Mouse (Mus musculus) CH12.LX (cell line): ENCODE results near the gene Esr1. TPM values are rescaled to one million over a fixed set of nuclear protein-coding genes. Genes with fewer than 3 reads are reported as not detected.

ENCODE experiments used
- DNase-seq: peaks from one replicate; pipeline ENCODE4 v3.0.0-alpha.2; 2013; ENCODE audit errors: extremely low read depth
- H3K27ac ChIP-seq: 2 replicates; pipeline ENCODE4 v1.5.1; 2012; ENCODE audit warnings: low read depth, mild to moderate bottlenecking, control low read depth, moderate library complexity; ENCODE audit not compliant: insufficient read depth
- H3K27me3 ChIP-seq: replicated peaks from 2 replicates; pipeline ENCODE3; 2012; ENCODE audit warnings: inconsistent platforms
- H3K36me3 ChIP-seq, 2 experiments: replicated peaks in 1 of 2; 2 replicates each; pipeline versions ENCODE3 to v1.6.1; 2012; ENCODE audit warnings: inconsistent platforms in 1 of 2, low read length in 1 of 2, mild to moderate bottlenecking in 1 of 2, mixed read lengths in 1 of 2, moderate library complexity in 1 of 2; ENCODE audit not compliant: control insufficient read depth in 1 of 2, insufficient read depth in 1 of 2
- H3K4me1 ChIP-seq, 2 experiments: 2 replicates each; pipeline ENCODE4 v1.6.1; 2012; ENCODE audit warnings: inconsistent platforms in 1 of 2, moderate library complexity in 1 of 2; ENCODE audit not compliant: insufficient read depth in 2 of 2, control insufficient read depth in 1 of 2
- H3K4me2 ChIP-seq: 2 replicates; pipeline ENCODE4 v1.6.1; 2012; ENCODE audit warnings: low read depth, mild to moderate bottlenecking, control low read depth; ENCODE audit not compliant: poor library complexity, insufficient read depth, severe bottlenecking
- H3K4me3 ChIP-seq, 3 experiments: fragments of 150-350 bp in 1 of 3; sonication (generic) in 1 of 3; replicated peaks in 1 of 3; 2 replicates each; pipeline versions ENCODE3 to v1.5.1; 2011 to 2012; ENCODE audit warnings: low read depth in 2 of 3, low read length in 2 of 3, mild to moderate bottlenecking in 2 of 3, moderate library complexity in 2 of 3, control low read depth in 1 of 3, improper control_type of control experiment in 1 of 3, inconsistent platforms in 1 of 3, mixed read lengths in 1 of 3; ENCODE audit not compliant: poor library complexity in 1 of 3
- H3K79me2 ChIP-seq: replicated peaks from 2 replicates; pipeline ENCODE4 v1.6.1; 2012; ENCODE audit warnings: mild to moderate bottlenecking, moderate library complexity; ENCODE audit not compliant: control insufficient read depth, poor library complexity, insufficient read depth, severe bottlenecking; ENCODE audit errors: extremely low read depth
- H3K9ac ChIP-seq: 2 replicates; pipeline ENCODE4 v1.6.1; 2012; ENCODE audit warnings: low read depth, mild to moderate bottlenecking, control low read depth, moderate library complexity; ENCODE audit not compliant: insufficient read depth
- H3K9me3 ChIP-seq: replicated peaks from 2 replicates; pipeline ENCODE3; 2012; ENCODE audit warnings: low read length, inconsistent platforms, mixed read lengths
- BHLHE40 ChIP-seq: IDR thresholded peaks from 2 replicates; pipeline ENCODE4 v1.6.1; 2011; ENCODE audit warnings: mild to moderate bottlenecking, low read depth, low read length, improper control_type of control experiment
- CTCF ChIP-seq, 2 experiments: IDR thresholded peaks in 1 of 2; conservative IDR thresholded peaks in 1 of 2; 2 replicates each; pipeline ENCODE4 v1.5.1; 2011 to 2012; ENCODE audit warnings: low read depth in 2 of 2, low read length in 2 of 2, improper control_type of control experiment in 1 of 2, inconsistent platforms in 1 of 2, mild to moderate bottlenecking in 1 of 2, moderate library complexity in 1 of 2
- EP300 ChIP-seq: IDR thresholded peaks from 2 replicates; pipeline ENCODE4 v1.6.1; 2011; ENCODE audit warnings: low read length, improper control_type of control experiment
- ETS1 ChIP-seq: conservative IDR thresholded peaks from 2 replicates; pipeline ENCODE4 v1.6.1; 2012; ENCODE audit warnings: low read depth, mild to moderate bottlenecking, inconsistent platforms, low read length, improper control_type of control experiment, moderate library complexity
- HCFC1 ChIP-seq: IDR thresholded peaks from 2 replicates; pipeline ENCODE4 v1.6.1; 2012; ENCODE audit warnings: low read depth, mild to moderate bottlenecking, inconsistent platforms, low read length, improper control_type of control experiment
- IRF4 ChIP-seq: IDR thresholded peaks from 2 replicates; pipeline ENCODE4 v1.6.1; 2014; ENCODE audit warnings: low read depth, mild to moderate bottlenecking, inconsistent platforms, low read length, improper control_type of control experiment
- JUN ChIP-seq: IDR thresholded peaks from 2 replicates; pipeline ENCODE4 v1.6.1; 2011; ENCODE audit warnings: low read depth, mild to moderate bottlenecking, low read length, improper control_type of control experiment, moderate library complexity; ENCODE audit not compliant: insufficient read depth
- KAT2A ChIP-seq: IDR thresholded peaks from 2 replicates; pipeline ENCODE4 v1.6.1; 2012; ENCODE audit warnings: low read length, improper control_type of control experiment, inconsistent platforms; ENCODE audit not compliant: insufficient replicate concordance
- MAZ ChIP-seq: IDR thresholded peaks from 2 replicates; pipeline ENCODE4 v1.6.1; 2012; ENCODE audit warnings: low read depth, mild to moderate bottlenecking, inconsistent platforms, low read length, improper control_type of control experiment, moderate library complexity
- MXI1 ChIP-seq: IDR thresholded peaks from 2 replicates; pipeline ENCODE4 v1.6.1; 2011; ENCODE audit warnings: mild to moderate bottlenecking, low read depth, low read length, improper control_type of control experiment
- MYC ChIP-seq: IDR thresholded peaks from 2 replicates; pipeline ENCODE4 v1.6.1; 2011; ENCODE audit warnings: low read depth, mild to moderate bottlenecking, improper control_type of control experiment, low read length
- NELFE ChIP-seq: IDR thresholded peaks from 2 replicates; pipeline ENCODE4 v1.6.1; 2011; ENCODE audit warnings: low read depth, low read length, improper control_type of control experiment
- NRF1 ChIP-seq: IDR thresholded peaks from 2 replicates; pipeline ENCODE4 v1.6.1; 2014; ENCODE audit warnings: low read depth, mild to moderate bottlenecking, inconsistent platforms, low read length, improper control_type of control experiment, moderate library complexity
- PAX5 ChIP-seq: IDR thresholded peaks from 2 replicates; pipeline ENCODE4 v1.6.1; 2012; ENCODE audit warnings: low read length, inconsistent platforms, mixed read lengths
- POLR2AphosphoS2 ChIP-seq: IDR thresholded peaks from 2 replicates; pipeline ENCODE4 v1.6.1; 2011; ENCODE audit warnings: low read depth, low read length, improper control_type of control experiment
- RCOR1 ChIP-seq: conservative IDR thresholded peaks from 2 replicates; pipeline ENCODE4 v1.6.1; 2012; ENCODE audit warnings: low read depth, mild to moderate bottlenecking, inconsistent platforms, low read length, improper control_type of control experiment
- SIN3A ChIP-seq: IDR thresholded peaks from 2 replicates; pipeline ENCODE4 v1.6.1; 2012; ENCODE audit warnings: low read length, improper control_type of control experiment, inconsistent platforms
- SMC3 ChIP-seq: IDR thresholded peaks from 2 replicates; pipeline ENCODE4 v1.6.1; 2011; ENCODE audit warnings: low read depth, low read length, improper control_type of control experiment
- TBP ChIP-seq: conservative IDR thresholded peaks from 2 replicates; pipeline ENCODE4 v1.6.1; 2011; ENCODE audit warnings: low read depth, low read length, improper control_type of control experiment
- UBTF ChIP-seq: IDR thresholded peaks from 2 replicates; pipeline ENCODE4 v1.6.1; 2012; ENCODE audit warnings: low read depth, mild to moderate bottlenecking, inconsistent platforms, low read length, improper control_type of control experiment, moderate library complexity
- USF1 ChIP-seq: IDR thresholded peaks from 2 replicates; pipeline ENCODE4 v1.6.1; 2014; ENCODE audit warnings: low read depth, mild to moderate bottlenecking, inconsistent platforms, low read length, improper control_type of control experiment
- USF2 ChIP-seq: conservative IDR thresholded peaks from 2 replicates; pipeline ENCODE4 v1.6.1; 2011; ENCODE audit warnings: low read depth, low read length, improper control_type of control experiment
- ZC3H11A ChIP-seq: IDR thresholded peaks from 2 replicates; pipeline ENCODE4 v1.6.1; 2012; ENCODE audit warnings: low read depth, mild to moderate bottlenecking, inconsistent platforms, low read length, improper control_type of control experiment
- ZMIZ1 ChIP-seq: IDR thresholded peaks from 2 replicates; pipeline ENCODE4 v1.6.1; 2012; ENCODE audit warnings: low read depth, mild to moderate bottlenecking, inconsistent platforms, low read length, improper control_type of control experiment
- ZNF384 ChIP-seq: IDR thresholded peaks from 2 replicates; pipeline ENCODE4 v1.6.1; 2012; ENCODE audit warnings: low read depth, low read length, improper control_type of control experiment, inconsistent platforms
- dilution Hi-C: fragments of 300-500 bp; cut with MboI; formaldehyde crosslinking; loops from 2 replicates; pipeline ENCODE4 v1.14.3; 2020; ENCODE audit warnings: low sequenced_read_pairs; ENCODE audit not compliant: extremely low pct_unique_long_range_greater_than_20kb, extremely low pct_ligation_motif_present
- in situ Hi-C: fragments of 300-500 bp; cut with MboI; formaldehyde crosslinking; loops from 3 replicates; pipeline ENCODE4 v1.14.3; 2019; ENCODE audit warnings: low sequenced_read_pairs, low pct_ligation_motif_present, low pct_unique_long_range_greater_than_20kb, mixed read lengths
- polyA plus RNA-seq: library from polyadenylated mRNA; unstranded; fragments of >175 nt; gene quantifications from 2 replicates; pipeline ENCODE4 v1.2.1, GENCODE M21; 2012; ENCODE audit warnings: low read depth; ENCODE audit not compliant: insufficient read length
- total RNA-seq, 2 experiments: library from RNA; depleted of rRNA; stranded (reverse); fragments of 300-350 nt in 1 of 2; fragments of >200 nt in 1 of 2; gene quantifications; 2 replicates each; pipeline ENCODE4 v1.2.3; 2012 to 2014

Gene Esr1
- total and polyA plus RNA-seq, 3 experiments: 0.63 to 1.0 (median 0.64) TPM

DNA sequence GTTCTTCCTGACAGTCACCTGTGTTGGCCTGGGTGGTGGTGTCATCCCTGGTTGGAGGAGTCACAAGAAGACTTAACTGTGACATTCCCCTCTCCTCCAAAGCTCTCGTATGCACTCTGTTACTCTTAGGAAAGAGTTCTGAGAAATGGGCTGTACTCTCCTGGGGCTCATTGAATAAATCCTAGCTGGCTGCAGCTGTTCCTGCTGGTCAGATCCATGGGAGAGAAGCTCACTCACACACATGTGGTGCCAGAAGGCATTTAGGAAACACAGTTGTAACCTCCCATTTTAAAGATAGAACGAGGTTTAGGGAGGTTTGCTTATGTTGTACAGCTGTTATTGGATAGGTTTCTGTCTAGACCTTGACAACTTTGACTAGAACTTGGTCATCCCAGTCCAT, 120.9 kb downstream of the Esr1 start:
- in situ Hi-C loops: no loop called here
- dilution Hi-C loops: no loop called here
- Histone ChIP-seq H3K27me3 (no peaks in the 10 kb centered on the region), H3K36me3 (no peaks in the 10 kb centered on the region), H3K27ac (no peak overlapping the region), H3K9ac (no peak overlapping the region), H3K4me3 (no peak overlapping the region), H3K9me3 (no peaks in the 10 kb centered on the region), H3K4me1 (no peaks in the 10 kb centered on the region), H3K4me2 (no peak overlapping the region), H3K79me2 (no peaks in the 10 kb centered on the region)
- TF ChIP-seq NELFE: no peak
- no peak for TF ChIP-seq SIN3A
- TF ChIP-seq PAX5: no peak
- TF ChIP-seq MXI1: no peak
- TF ChIP-seq CTCF (conservative IDR thresholded peaks at IDR 0.05 in 1 of 2, IDR thresholded peaks at IDR 0.05 in 1 of 2; ENCODE audit: low read depth in 2 of 2, low read length in 2 of 2): no peak
- no peak for TF ChIP-seq BHLHE40
- TF ChIP-seq MAZ: no peak
- TF ChIP-seq MYC: no peak
- no peak for TF ChIP-seq USF1
- no peak for TF ChIP-seq SMC3
- TF ChIP-seq TBP: no peak
- no peak for TF ChIP-seq ETS1
- TF ChIP-seq JUN: no peak
- no peak for DNase-seq

DNA sequence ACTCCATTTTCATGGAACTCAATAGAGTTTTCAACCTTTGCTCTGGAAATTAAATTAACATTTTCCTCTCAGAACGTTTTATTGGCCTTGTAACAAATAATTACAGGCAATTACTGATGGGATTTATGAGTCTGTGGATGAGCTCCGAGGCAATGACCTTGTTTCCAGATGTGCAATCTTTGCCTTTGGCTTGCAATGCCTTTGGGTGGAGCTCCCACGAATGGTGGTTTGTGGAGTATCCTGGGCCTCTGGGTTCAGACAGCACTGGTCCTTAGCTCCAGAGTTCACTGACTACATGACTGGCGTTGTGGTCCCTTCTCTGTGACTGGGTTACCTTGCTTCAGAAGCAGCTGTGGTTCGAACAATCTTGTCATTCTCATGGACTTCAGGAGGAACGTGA, 122.6 kb downstream of the Esr1 start:
- Histone ChIP-seq H3K4me2 (no peak overlapping the region), H3K4me1 (no peaks in the 10 kb centered on the region), H3K36me3 (no peaks in the 10 kb centered on the region), H3K27me3 (no peaks in the 10 kb centered on the region), H3K4me3 (no peak overlapping the region), H3K9me3 (no peaks in the 10 kb centered on the region), H3K27ac (no peak overlapping the region), H3K9ac (no peak overlapping the region), H3K79me2 (no peaks in the 10 kb centered on the region)
- no peak for DNase-seq
- dilution Hi-C loops: no loop called here
- no peak for TF ChIP-seq USF2
- no peak for TF ChIP-seq RCOR1
- TF ChIP-seq TBP: no peak
- no peak for TF ChIP-seq ZNF384
- no peak for TF ChIP-seq MYC
- no peak for TF ChIP-seq EP300
- TF ChIP-seq PAX5: no peak
- no peak for TF ChIP-seq ZMIZ1
- TF ChIP-seq ZC3H11A: no peak
- no peak for TF ChIP-seq SMC3
- no peak for TF ChIP-seq HCFC1
- TF ChIP-seq POLR2AphosphoS2: no peak
- TF ChIP-seq UBTF: no peak
- TF ChIP-seq NRF1: no peak
- TF ChIP-seq IRF4: no peak
- TF ChIP-seq KAT2A: no peak
- no peak for TF ChIP-seq USF1
- in situ Hi-C loops: no loop called here
